Mouse (Mus musculus) cerebellum, adult 2 months (tissue): ENCODE measurements around the gene Akain1.

Source experiments
- CTCF ChIP-seq: fragments of 200-500 bp; IDR thresholded peaks from 2 replicates; pipeline ENCODE4 v1.5.1; 2011; ENCODE audit warnings: low read depth, mild to moderate bottlenecking, control low read depth, low read length, moderate library complexity, borderline replicate concordance; ENCODE audit not compliant: insufficient read depth
- POLR2A ChIP-seq: fragments of 200-500 bp; IDR thresholded peaks from 2 replicates; pipeline ENCODE4 v1.6.1; 2011; ENCODE audit warnings: low read length, control low read depth, borderline replicate concordance; ENCODE audit not compliant: insufficient read depth

- TF ChIP-seq CTCF (no peak), POLR2A (no peak)
These were observed 53.2 kb downstream of the Akain1 start for GRCm38 (mm10) chr17:69492368-69492767.
